Mouse (Mus musculus) CD4-positive naive resting alpha-beta T cell, adult 76 days (primary cell): Measurements from ENCODE around the gene Iqgap1. TPM values are rescaled to one million over a fixed set of nuclear protein-coding genes. Genes with fewer than 3 reads are reported as not detected.

Source experiments
- total RNA-seq: library from RNA; stranded (reverse); gene quantifications from one replicate; pipeline ENCODE4 v1.2.4, GENCODE M21; 2023

Iqgap1 gene
- 285 TPM for total RNA-seq

GRCm38 (mm10) chr7:80825843-80826403 is at the start of gene Iqgap1:
TSS of gene Iqgap1 (minus strand) at chr7:80825974.

GRCm38 (mm10) chr7:80860729-80861274 is 35.0 kb upstream of the Iqgap1 start, which contains the start of gene Zscan2:
TSS of gene Zscan2 (plus strand) at chr7:80860920.

GRCm38 (mm10) chr7:80688556-80689220 is 137.1 kb downstream of the Iqgap1 start, which contains the start of gene Crtc3:
TSS of gene Crtc3 (minus strand) at chr7:80688877.

Other genes with a start within 250 kb of the Iqgap1 start
- 68.7 TPM for gene Crtc3, start 137.1 kb downstream of the Iqgap1 start, total RNA-seq
- 16.5 TPM for gene Zscan2, start 34.9 kb upstream of the Iqgap1 start, total RNA-seq
- gene Wdr73, start 75.3 kb upstream of the Iqgap1 start, total RNA-seq, result 14.4 TPM
- gene Nmb, start 79.1 kb upstream of the Iqgap1 start, total RNA-seq, result 28.9 TPM
- 180 TPM for gene Sec11a, start 121.8 kb upstream of the Iqgap1 start, total RNA-seq
- 101 TPM for gene Zfp592, start 167.7 kb upstream of the Iqgap1 start, total RNA-seq
- gene Alpk3, start 231.6 kb upstream of the Iqgap1 start, total RNA-seq, result 1.00 TPM